Mouse (Mus musculus) C2C12 (cell line): ENCODE data around the gene Rpl22l1.
"Not testable (repeated sequence)": the region's sequence is repeated elsewhere in the genome, so short reads cannot be mapped to it uniquely, and the experiment has no call there.

ENCODE experiments used
- CTCF ChIP-seq: IDR thresholded peaks from one replicate; pipeline ENCODE4 v1.5.1; 2011; ENCODE audit not compliant: control insufficient read depth, insufficient read depth, insufficient read length
- USF1 ChIP-seq: IDR thresholded peaks from one replicate; pipeline ENCODE4 v1.6.1; 2011; ENCODE audit warnings: low read depth, mild to moderate bottlenecking, control low read depth, moderate library complexity

- TF ChIP-seq USF1, CTCF: not testable (repeated sequence)
Measured at GRCm38 (mm10) chr3:28852174-28852573, 46.9 kb downstream of the Rpl22l1 start.
